35 mouse cellular contexts compared by ENCODE assay signal in the genomic region with DNA sequence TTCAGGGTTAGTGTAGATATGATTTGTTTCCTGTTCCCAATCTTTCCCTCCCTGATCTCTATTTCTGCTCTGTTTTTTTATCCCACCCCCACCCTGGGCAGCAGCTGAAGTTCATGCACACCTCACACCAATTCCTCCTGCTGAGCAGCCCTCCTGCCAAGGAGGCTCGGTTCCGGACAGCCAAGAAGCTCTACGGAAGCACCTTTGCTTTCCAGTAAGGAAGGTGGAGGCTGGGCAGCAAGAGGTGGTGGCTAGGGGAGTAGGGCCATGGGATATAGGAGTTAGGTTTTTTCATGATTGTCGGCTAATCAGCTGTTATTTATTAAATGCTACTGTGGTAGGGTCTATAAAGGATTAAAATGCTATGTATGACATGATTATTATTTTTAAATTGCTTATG. TPM values are rescaled to one million over a fixed set of nuclear protein-coding genes. Genes with fewer than 3 reads are reported as not detected.
"Had no signal": no experiment of that assay in that cellular context is flagged by ENCODE, and none has a peak within 500 bp of the region (broad histone marks: within the 10 kb centered on the region; RNA-seq: fewer than 3 reads in every experiment).

No protein-coding gene starts in this region.

- ATAC-seq: hindbrain, embryonic 16.5 days; hindbrain, postnatal 0 days; inflammation-experienced regulatory T-cells, adult 6 months; intestine, embryonic 15.5 days; intestine, embryonic 16.5 days; intestine, postnatal 0 days had no signal

- H3K4me1 ChIP-seq: heart, embryonic 10.5 days; heart, embryonic 12.5 days; heart, embryonic 13.5 days; heart, embryonic 15.5 days; hindbrain, embryonic 10.5 days; hindbrain, embryonic 12.5 days; hindbrain, embryonic 13.5 days; hindbrain, embryonic 15.5 days; intestine, embryonic 15.5 days; kidney, embryonic 15.5 days had no signal

- H3K9ac ChIP-seq: heart, embryonic 12.5 days; heart, embryonic 13.5 days; heart, embryonic 15.5 days; hindbrain, embryonic 12.5 days; hindbrain, embryonic 13.5 days; hindbrain, embryonic 14.5 days; hindbrain, embryonic 15.5 days; intestine, embryonic 15.5 days; kidney, embryonic 15.5 days had no signal

- DNase-seq: heart, postnatal 10 days; heart, postnatal 14 days; heart, postnatal 36 days; heart, postnatal 4 days; kidney, adult 11 months; kidney, adult 18-20 months; kidney, adult 2 months; kidney, adult 8-10 months; kidney, adult 9 months; kidney, postnatal 10 days; kidney, postnatal 14 days; kidney, postnatal 25 days; kidney, postnatal 36 days; kidney, postnatal 4 days; layer of hippocampus, adult 9-11 months; layer of hippocampus, postnatal 36 days had no signal

- H3K4me2 ChIP-seq: heart, embryonic 11.5 days; heart, embryonic 12.5 days; heart, embryonic 13.5 days; heart, embryonic 15.5 days; hindbrain, embryonic 12.5 days; hindbrain, embryonic 13.5 days; hindbrain, embryonic 14.5 days; hindbrain, embryonic 15.5 days; intestine, embryonic 15.5 days; kidney, embryonic 15.5 days had no signal

- H3K4me3 ChIP-seq: heart, embryonic 10.5 days; heart, embryonic 12.5 days; heart, embryonic 13.5 days; heart, embryonic 15.5 days; hindbrain, embryonic 10.5 days; hindbrain, embryonic 12.5 days; hindbrain, embryonic 13.5 days; hindbrain, embryonic 15.5 days; intestine, embryonic 15.5 days; kidney, embryonic 15.5 days; layer of hippocampus, adult 2 months had no signal

- H3K27ac ChIP-seq: heart, embryonic 10.5 days; heart, embryonic 13.5 days; heart, embryonic 15.5 days; hindbrain, embryonic 10.5 days; hindbrain, embryonic 12.5 days; hindbrain, embryonic 13.5 days; hindbrain, embryonic 14.5 days; hindbrain, embryonic 15.5 days; hindbrain, postnatal 0 days; intestine, embryonic 15.5 days; kidney, embryonic 15.5 days; kidney, postnatal 0 days; layer of hippocampus, adult 2 months had no signal

- H3K9me3 ChIP-seq: heart, embryonic 10.5 days; heart, embryonic 12.5 days; heart, embryonic 13.5 days; heart, embryonic 15.5 days; hindbrain, embryonic 10.5 days; hindbrain, embryonic 12.5 days; hindbrain, embryonic 13.5 days; hindbrain, embryonic 15.5 days; intestine, embryonic 15.5 days; kidney, embryonic 15.5 days had no signal

- H3K27me3 ChIP-seq: heart, embryonic 12.5 days; heart, embryonic 13.5 days; heart, embryonic 15.5 days; hindbrain, embryonic 12.5 days; hindbrain, embryonic 13.5 days; hindbrain, embryonic 15.5 days; intestine, embryonic 15.5 days; kidney, embryonic 15.5 days had no signal

RNA-seq across cellular contexts. Expression of a gene that starts 40.0 kb away (rescaled TPM):
- polyA plus RNA-seq: inflammation-experienced regulatory T-cells, adult 6 months had no signal
